Mouse (Mus musculus) midbrain, embryonic 13.5 days (tissue): Measurements from ENCODE around the gene Specc1l. TPM values are rescaled to one million over a fixed set of nuclear protein-coding genes. Genes with fewer than 3 reads are reported as not detected.
"Not testable (repeated sequence)": the region's sequence is repeated elsewhere in the genome, so short reads cannot be mapped to it uniquely, and the experiment has no call there.

Experiments
- ATAC-seq: fragments of 200-750 bp; cut with Nextera tagmentation; 2 replicates; pipeline ENCODE4 v1.8.0; 2017; ENCODE audit warnings: mild to moderate bottlenecking, moderate TSS enrichment, moderate library complexity
- H3K27ac ChIP-seq: fragments of 300-500 bp; sonication (generic); 2 replicates; pipeline ENCODE4 v1.5.1; 2015; ENCODE audit warnings: inconsistent platforms, mild to moderate bottlenecking, moderate library complexity
- H3K27me3 ChIP-seq: fragments of 300-500 bp; sonication (generic); 2 replicates; pipeline ENCODE4 v1.6.1; 2015; ENCODE audit warnings: mild to moderate bottlenecking, inconsistent platforms
- H3K36me3 ChIP-seq: fragments of 300-500 bp; sonication (generic); 2 replicates; pipeline ENCODE4 v1.6.1; 2015; ENCODE audit warnings: mild to moderate bottlenecking, inconsistent platforms
- H3K4me1 ChIP-seq: fragments of 300-500 bp; sonication (generic); replicated peaks from 2 replicates; pipeline ENCODE4 v1.6.1; 2015; ENCODE audit warnings: inconsistent platforms
- H3K4me2 ChIP-seq: fragments of 300-500 bp; sonication (generic); replicated peaks from 2 replicates; pipeline ENCODE4 v1.6.1; 2015; ENCODE audit warnings: moderate library complexity, mild to moderate bottlenecking, inconsistent platforms
- H3K4me3 ChIP-seq: fragments of 300-500 bp; sonication (generic); replicated peaks from 2 replicates; pipeline ENCODE4 v1.5.1; 2015; ENCODE audit warnings: mild to moderate bottlenecking, inconsistent platforms
- H3K9ac ChIP-seq: fragments of 300-500 bp; sonication (generic); replicated peaks from 2 replicates; pipeline ENCODE4 v1.6.1; 2015; ENCODE audit warnings: mild to moderate bottlenecking, inconsistent platforms
- H3K9me3 ChIP-seq: fragments of 300-500 bp; sonication (generic); 2 replicates; pipeline ENCODE4 v1.6.1; 2016; ENCODE audit warnings: mild to moderate bottlenecking, inconsistent platforms
- WGBS: fragments of 180-500 bp; shearing (Covaris S2); methylation state at CpG from one replicate; pipeline ENCODE4 v1.1.7; 2015; 5-methylcytosine and 5-hydroxymethylcytosine counted together
- polyA plus RNA-seq: library from polyadenylated mRNA; unstranded; fragments of >200 nt; fragmentation: Nextera tagmentation; extraction: Ambion mirVana; gene quantifications from 2 replicates; pipeline ENCODE4 v1.2.1, GENCODE M21; 2015

Specc1l gene
- polyA plus RNA-seq, 1 experiment from 2014 or later = 38.7 TPM

DNA sequence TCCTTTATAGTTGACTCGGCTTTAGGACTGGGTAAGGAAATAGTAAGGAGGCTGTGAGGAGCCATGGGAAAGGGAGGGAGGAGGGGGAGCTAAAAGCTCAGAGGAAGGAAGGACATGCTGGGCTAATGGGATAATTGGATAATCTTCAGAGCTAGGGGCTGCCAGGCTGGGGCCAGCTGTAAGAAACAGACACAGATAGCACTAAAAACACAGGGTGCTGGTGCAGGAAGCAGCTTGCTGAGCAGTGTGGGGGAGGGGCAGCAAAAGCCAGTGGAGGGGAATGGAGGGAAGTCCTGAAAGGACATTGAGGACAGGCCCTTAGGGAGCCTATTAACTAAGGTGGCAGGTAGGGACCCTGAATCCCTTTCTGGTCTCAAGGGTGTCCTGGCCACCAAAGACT is 132.7 kb downstream of the Specc1l start:
- not testable (repeated sequence) for H3K4me1 ChIP-seq, ATAC-seq, H3K27ac ChIP-seq, H3K4me3 ChIP-seq, H3K27me3 ChIP-seq, H3K36me3 ChIP-seq, H3K4me2 ChIP-seq, H3K9ac ChIP-seq, H3K9me3 ChIP-seq
- WGBS = 61% methylated on average over 1 of the region's 1 CpGs

DNA sequence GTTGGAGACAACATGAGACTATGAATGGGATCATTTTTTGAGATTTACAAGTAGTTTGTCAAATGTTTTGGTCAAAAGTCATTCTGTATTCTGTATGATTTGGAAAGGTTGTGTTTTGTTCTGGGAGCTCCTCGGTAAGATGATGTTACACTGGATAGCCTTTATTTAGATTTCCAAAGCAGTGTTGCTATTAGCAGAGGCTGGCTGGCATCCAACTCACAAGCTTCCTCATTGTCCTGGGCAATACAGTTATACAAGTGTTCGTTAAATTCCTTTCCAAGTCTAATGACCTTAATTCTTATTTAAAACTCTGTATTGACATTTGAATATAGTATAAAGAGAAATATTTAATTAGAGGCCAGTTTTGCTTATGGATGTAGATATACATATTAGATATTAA is 133.4 kb downstream of the Specc1l start:
- no peaks in the 10 kb centered on the region for H3K36me3 ChIP-seq
- no peaks in the 10 kb centered on the region for H3K27me3 ChIP-seq
- 68% methylated on average over 2 of the region's 2 CpGs for WGBS
- H3K9ac ChIP-seq = no peak overlapping the region
- H3K4me3 ChIP-seq = no peak overlapping the region
- no peak overlapping the region for H3K27ac ChIP-seq
- no peak overlapping the region for H3K4me2 ChIP-seq
- ATAC-seq = no peak
- H3K4me1 ChIP-seq = 0 out of 2 replicates have a peak, but pooled peaks cover 4% of the 10 kb centered on the region
- H3K9me3 ChIP-seq = peaks cover 4% of the 10 kb centered on the region; the same call in 1 of the 2 replicates

DNA sequence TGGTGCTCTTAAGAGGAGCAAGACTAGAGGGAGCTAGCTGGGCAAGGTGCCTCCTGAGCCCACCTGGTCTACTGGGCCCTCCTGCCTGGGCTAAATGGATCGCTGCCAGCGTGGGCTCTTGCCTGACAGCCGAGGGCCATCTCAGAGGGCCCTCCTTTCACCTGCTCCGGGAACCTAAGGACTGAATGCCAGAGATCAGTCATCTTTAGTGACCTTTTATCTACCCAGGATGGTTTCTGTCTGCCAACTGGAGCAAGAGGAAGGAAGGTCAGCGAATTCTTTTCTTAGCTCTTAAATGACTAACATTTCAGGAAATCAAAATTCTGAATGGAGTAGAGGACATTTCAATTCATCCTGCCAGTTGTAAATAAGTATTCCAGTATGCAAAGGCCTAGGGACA is 138.7 kb downstream of the Specc1l start:
- H3K4me3 ChIP-seq = no peak overlapping the region
- no peaks in the 10 kb centered on the region for H3K27me3 ChIP-seq
- peaks cover 4% of the 10 kb centered on the region; the same call in 1 of the 2 replicates for H3K9me3 ChIP-seq
- H3K36me3 ChIP-seq = no peaks in the 10 kb centered on the region
- no peak overlapping the region for H3K27ac ChIP-seq
- WGBS = 88% methylated on average over 5 of the region's 5 CpGs
- no peaks in the 10 kb centered on the region for H3K4me1 ChIP-seq
- no peak overlapping the region for H3K4me2 ChIP-seq
- no peak for ATAC-seq
- no peak overlapping the region for H3K9ac ChIP-seq

DNA sequence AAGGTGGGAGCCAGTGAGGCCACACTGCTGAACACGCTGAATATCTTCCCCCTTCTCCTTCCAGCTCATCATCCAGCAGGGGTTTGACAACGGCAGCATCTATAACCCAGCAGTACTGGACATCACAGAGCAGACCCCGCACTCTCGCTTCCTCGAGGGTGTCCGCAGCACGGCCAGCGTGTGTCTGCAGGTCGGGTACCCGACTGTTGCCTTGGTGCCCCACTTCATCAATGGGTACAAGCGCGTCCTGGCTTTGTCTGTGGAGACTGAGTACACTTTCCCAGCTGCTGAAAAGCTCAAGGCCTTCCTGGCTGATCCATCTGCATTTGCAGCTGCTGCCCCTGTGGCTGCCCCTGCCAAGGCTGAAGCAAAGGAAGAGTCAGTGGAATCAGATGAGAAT is 140.7 kb downstream of the Specc1l start:
- Histone ChIP-seq H3K27ac (no peak overlapping the region), H3K9ac (no peak overlapping the region), H3K9me3 (no peaks in the 10 kb centered on the region), H3K4me2 (no peak overlapping the region), H3K27me3 (no peaks in the 10 kb centered on the region), H3K4me3 (no peak overlapping the region), H3K4me1 (no peaks in the 10 kb centered on the region), H3K36me3 (no peaks in the 10 kb centered on the region)
- no peak for ATAC-seq
- WGBS = 94% methylated on average over 12 of the region's 12 CpGs

DNA sequence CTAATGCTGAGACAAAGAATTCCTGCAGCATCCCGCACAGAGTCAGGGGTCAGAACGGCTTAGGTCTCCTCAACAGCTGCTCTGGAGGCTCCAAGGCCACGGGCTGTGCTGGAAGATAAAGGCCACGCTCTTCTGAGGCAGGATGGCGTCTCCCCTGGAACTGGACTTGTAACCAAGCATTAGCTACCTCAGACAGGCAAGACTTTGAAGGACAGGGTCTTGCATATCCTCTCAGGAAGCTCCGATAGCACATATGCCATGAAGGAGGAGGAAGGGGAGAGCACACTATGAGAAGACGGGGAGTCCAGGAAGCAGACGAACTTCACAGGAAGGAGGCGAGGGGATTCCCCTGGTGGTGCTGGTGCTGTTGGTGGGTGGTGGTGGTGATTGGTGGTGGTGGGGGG is 142.0 kb downstream of the Specc1l start:
- H3K27ac ChIP-seq, H3K4me1 ChIP-seq: not testable (repeated sequence)
- 60% methylated on average over 9 of the region's 9 CpGs for WGBS

DNA sequence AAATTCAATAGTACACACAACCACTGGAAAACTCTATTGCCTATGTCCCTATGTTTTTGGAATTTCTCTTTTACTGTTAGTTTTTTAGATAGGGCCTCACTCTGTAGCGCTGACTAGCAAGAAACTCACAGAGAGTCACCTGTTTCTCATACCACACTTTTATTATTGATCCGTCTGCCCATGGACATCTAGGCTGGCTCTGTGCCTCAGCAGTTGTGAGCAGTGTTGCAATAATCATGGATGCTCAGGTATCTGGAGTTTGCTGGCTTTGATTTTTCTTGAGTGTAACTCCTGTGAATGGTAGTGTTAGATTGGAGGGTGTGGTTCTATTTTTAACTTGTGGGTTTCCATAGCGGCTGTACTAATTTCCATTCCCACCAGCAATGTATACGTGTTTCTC is 143.5 kb downstream of the Specc1l start:
- no peak for ATAC-seq
- H3K4me1 ChIP-seq = no peaks in the 10 kb centered on the region
- H3K27ac ChIP-seq = no peak overlapping the region
- no peaks in the 10 kb centered on the region for H3K36me3 ChIP-seq
- H3K9me3 ChIP-seq = no peaks in the 10 kb centered on the region
- 84% methylated on average over 4 of the region's 4 CpGs for WGBS
- no peak overlapping the region for H3K4me3 ChIP-seq
- no peak overlapping the region for H3K9ac ChIP-seq
- no peaks in the 10 kb centered on the region for H3K27me3 ChIP-seq
- no peak overlapping the region for H3K4me2 ChIP-seq

More for the DNA sequence above, 142.0 kb downstream of the Specc1l start:
- not testable (repeated sequence) for ATAC-seq, H3K4me2 ChIP-seq, H3K36me3 ChIP-seq, H3K27me3 ChIP-seq, H3K9ac ChIP-seq, H3K4me3 ChIP-seq, H3K9me3 ChIP-seq

Other genes starting within 250 kb of the Specc1l start
- gene Gnaz, start 244.9 kb upstream of the Specc1l start, polyA plus RNA-seq = 39.6 and 42.5 TPM in 2 replicates
- gene Rsph14, start 179.5 kb upstream of the Specc1l start, polyA plus RNA-seq = 0.63 and 1.1 TPM in 2 replicates
- 14.8 and 19.7 TPM in 2 replicates for gene Rab36, start 175.0 kb upstream of the Specc1l start, polyA plus RNA-seq
- gene Bcr, start 151.5 kb upstream of the Specc1l start, polyA plus RNA-seq = 15.2 and 17.3 TPM in 2 replicates
- gene Adora2a, start 104.8 kb downstream of the Specc1l start, polyA plus RNA-seq = 2.6 and 3.0 TPM in 2 replicates
- not detected in 2 replicates for gene Upb1, start 189.0 kb downstream of the Specc1l start, polyA plus RNA-seq